Mouse (Mus musculus): ENCODE data around the gene Sos2. TPM values are rescaled to one million over a fixed set of nuclear protein-coding genes. Genes with fewer than 3 reads are reported as not detected.

Gene Sos2
- polyA plus RNA-seq, 1 experiment from 2014 or later = 10.5 TPM

Small RNAs within 50 kb of the gene (microRNA-seq; reads per million reads assigned to microRNA genes)
- gene Gm23018 = not detected

Other genes with a start within 250 kb of the Sos2 start
- 36.6 and 37.5 TPM in 2 replicates for gene Vcpkmt, start 98.8 kb downstream of the Sos2 start, polyA plus RNA-seq (2014; fragmentation: Nextera tagmentation; extraction: Ambion mirVana)
- 19.6 and 19.7 TPM in 2 replicates for gene L2hgdh, start 43.0 kb upstream of the Sos2 start, polyA plus RNA-seq (2014; fragmentation: Nextera tagmentation; extraction: Ambion mirVana)
- 25.4 and 25.6 TPM in 2 replicates for gene Atp5s, start 43.1 kb upstream of the Sos2 start, polyA plus RNA-seq (2014; fragmentation: Nextera tagmentation; extraction: Ambion mirVana)
- gene Cdkl1, start 109.4 kb upstream of the Sos2 start, polyA plus RNA-seq (2014; fragmentation: Nextera tagmentation; extraction: Ambion mirVana) = 0.85 and 1.3 TPM in 2 replicates
- gene Atl1, start 210.8 kb upstream of the Sos2 start, polyA plus RNA-seq (2014; fragmentation: Nextera tagmentation; extraction: Ambion mirVana) = 2.9 and 3.8 TPM in 2 replicates
- gene Map4k5, start 211.3 kb upstream of the Sos2 start, polyA plus RNA-seq (2014; fragmentation: Nextera tagmentation; extraction: Ambion mirVana) = 42.7 and 43.0 TPM in 2 replicates

All from limb, embryonic 11.5 days (tissue).